In the genomic region with DNA sequence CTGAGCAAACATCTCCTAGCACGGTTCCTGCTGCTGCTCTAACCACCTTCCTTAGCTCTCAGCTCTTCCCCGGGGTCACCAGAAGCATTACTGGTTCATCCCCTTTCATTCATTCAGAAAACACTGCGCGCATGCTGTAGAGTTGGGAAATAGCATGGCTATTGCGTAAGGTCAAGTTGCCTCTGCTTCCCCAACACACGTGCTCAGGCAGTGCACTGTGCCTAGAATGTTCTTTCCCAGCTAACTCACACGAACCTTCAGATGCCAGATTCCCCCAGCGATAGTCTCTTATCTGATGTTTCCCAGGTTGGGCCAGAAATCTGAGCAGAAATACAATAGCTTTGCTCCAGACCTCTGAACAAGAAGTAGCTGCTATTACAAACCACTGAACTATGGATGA, we compare ENCODE assay signal across 22 mouse cellular contexts. TPM values are rescaled to one million over a fixed set of nuclear protein-coding genes. Genes with fewer than 3 reads are reported as not detected.
"Had no signal": no experiment of that assay in that cellular context is flagged by ENCODE, and none has a peak within 500 bp of the region (broad histone marks: within the 10 kb centered on the region; RNA-seq: fewer than 3 reads in every experiment).

No protein-coding gene starts in this region.

- H3K9me3 ChIP-seq: limb, embryonic 10.5 days; limb, embryonic 13.5 days; liver, embryonic 13.5 days; neural tube, embryonic 12.5 days; neural tube, embryonic 15.5 days had no signal

- H3K4me1 ChIP-seq: limb, embryonic 10.5 days; limb, embryonic 13.5 days; liver, embryonic 13.5 days; neural tube, embryonic 12.5 days; neural tube, embryonic 15.5 days had no signal

- H3K4me2 ChIP-seq: limb, embryonic 13.5 days; liver, embryonic 13.5 days; midbrain, embryonic 11.5 days; neural tube, embryonic 12.5 days; neural tube, embryonic 15.5 days had no signal

- H3K36me3 ChIP-seq: limb, embryonic 10.5 days; limb, embryonic 13.5 days; liver, embryonic 13.5 days; neural tube, embryonic 12.5 days; neural tube, embryonic 15.5 days had no signal

- H3K9ac ChIP-seq: limb, embryonic 13.5 days; liver, embryonic 13.5 days; neural tube, embryonic 12.5 days; neural tube, embryonic 15.5 days had no signal

- ATAC-seq: intestine, postnatal 0 days had no signal

- H3K4me3 ChIP-seq: layer of hippocampus, adult 2 months; limb, embryonic 10.5 days; limb, embryonic 13.5 days; liver, embryonic 13.5 days; neural tube, embryonic 12.5 days; neural tube, embryonic 15.5 days had no signal

- DNase-seq: kidney, adult 2 months; kidney, postnatal 25 days; layer of hippocampus, adult 9-11 months; liver, embryonic 13.5 days; lung, adult 18-20 months; midbrain, embryonic 14.5 days; right cerebral cortex, adult 18-20 months; right cerebral cortex, postnatal 14 days; right cerebral cortex, postnatal 4 days; thymus, adult 2 months; thymus, postnatal 14 days had no signal

- H3K27me3 ChIP-seq: limb, embryonic 13.5 days; liver, embryonic 13.5 days; neural tube, embryonic 12.5 days; neural tube, embryonic 15.5 days had no signal

- H3K27ac ChIP-seq: kidney, postnatal 0 days; layer of hippocampus, adult 2 months; limb, embryonic 10.5 days; limb, embryonic 13.5 days; liver, embryonic 13.5 days; macrophage; neural tube, embryonic 12.5 days; neural tube, embryonic 15.5 days; stomach, postnatal 0 days had no signal

RNA-seq across cellular contexts. Expression of a gene that starts 37.6 kb away (rescaled TPM):
- total RNA-seq: megakaryocyte-erythroid progenitor cell, adult 5-6 weeks had no signal
- polyA plus RNA-seq: macrophage had no signal
